Mouse (Mus musculus) lung, embryonic 15.5 days (tissue): Measurements from ENCODE around the gene Tex36. TPM values are rescaled to one million over a fixed set of nuclear protein-coding genes. Genes with fewer than 3 reads are reported as not detected.

Experiments used
- ATAC-seq: fragments of 200-750 bp; cut with Nextera tagmentation; 2 replicates; pipeline ENCODE4 v1.8.0; 2017; ENCODE audit warnings: moderate number of reproducible peaks, borderline replicate concordance; ENCODE audit not compliant: low FRiP score, low TSS enrichment; ENCODE audit errors: extremely low read depth
- H3K27ac ChIP-seq: fragments of 300-500 bp; sonication (generic); 2 replicates; pipeline ENCODE4 v1.5.1; 2015; ENCODE audit warnings: moderate library complexity, mild to moderate bottlenecking, inconsistent platforms
- H3K27me3 ChIP-seq: fragments of 300-500 bp; sonication (generic); 2 replicates; pipeline ENCODE4 v1.6.1; 2015; ENCODE audit warnings: inconsistent platforms
- H3K36me3 ChIP-seq: fragments of 300-500 bp; sonication (generic); 2 replicates; pipeline ENCODE4 v1.6.1; 2015; ENCODE audit warnings: inconsistent platforms
- H3K4me1 ChIP-seq: fragments of 300-500 bp; sonication (generic); 2 replicates; pipeline ENCODE4 v1.6.1; 2015; ENCODE audit warnings: inconsistent platforms
- H3K4me2 ChIP-seq: fragments of 300-500 bp; sonication (generic); 2 replicates; pipeline ENCODE4 v1.6.1; 2015; ENCODE audit warnings: inconsistent platforms, mild to moderate bottlenecking, moderate library complexity
- H3K4me3 ChIP-seq: fragments of 300-500 bp; sonication (generic); 2 replicates; pipeline ENCODE4 v1.5.1; 2015; ENCODE audit warnings: mild to moderate bottlenecking, inconsistent platforms
- H3K9ac ChIP-seq: fragments of 300-500 bp; sonication (generic); 2 replicates; pipeline ENCODE4 v1.6.1; 2015; ENCODE audit warnings: inconsistent platforms
- H3K9me3 ChIP-seq: fragments of 300-500 bp; sonication (generic); 2 replicates; pipeline ENCODE4 v1.6.1; 2016; ENCODE audit warnings: inconsistent platforms
- WGBS: fragments of 180-500 bp; shearing (Covaris S2); methylation state at CpG from one replicate; pipeline ENCODE4 v1.1.7; 2015; 5-methylcytosine and 5-hydroxymethylcytosine counted together
- polyA plus RNA-seq: library from polyadenylated mRNA; unstranded; fragments of >200 nt; fragmentation: Nextera tagmentation; extraction: Ambion mirVana; gene quantifications from 2 replicates; pipeline ENCODE4 v1.2.1, GENCODE M21; 2015

The Tex36 gene
- polyA plus RNA-seq, 1 experiment from 2014 or later = not detected

DNA sequence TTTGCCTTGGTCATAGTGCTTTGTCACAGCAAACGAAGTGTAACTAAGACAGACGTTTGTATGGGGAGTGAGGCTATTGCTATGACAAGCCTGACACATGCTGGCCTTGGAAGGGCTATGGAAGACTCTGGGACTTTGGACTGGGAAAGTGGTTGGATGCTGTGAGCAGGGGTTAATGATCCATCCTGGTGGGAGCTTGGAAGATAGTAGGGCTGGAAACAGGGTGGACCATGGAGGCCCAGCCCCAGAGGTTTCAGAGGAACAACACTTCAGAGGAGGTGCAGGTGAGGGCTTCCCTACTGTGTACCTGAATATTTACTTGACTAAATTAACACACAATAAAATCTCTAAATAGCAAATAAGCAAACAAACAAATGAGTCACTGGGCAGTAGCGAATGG is 56.3 kb downstream of the Tex36 start:
- Histone ChIP-seq H3K4me1 (no peaks in the 10 kb centered on the region), H3K36me3 (no peaks in the 10 kb centered on the region), H3K4me3 (no peak overlapping the region), H3K9ac (no peak overlapping the region), H3K27ac (no peak overlapping the region), H3K9me3 (no peaks in the 10 kb centered on the region), H3K27me3 (no peaks in the 10 kb centered on the region), H3K4me2 (no peak overlapping the region)
- WGBS = 79% methylated on average over 3 of the region's 3 CpGs
- no peak for ATAC-seq

DNA sequence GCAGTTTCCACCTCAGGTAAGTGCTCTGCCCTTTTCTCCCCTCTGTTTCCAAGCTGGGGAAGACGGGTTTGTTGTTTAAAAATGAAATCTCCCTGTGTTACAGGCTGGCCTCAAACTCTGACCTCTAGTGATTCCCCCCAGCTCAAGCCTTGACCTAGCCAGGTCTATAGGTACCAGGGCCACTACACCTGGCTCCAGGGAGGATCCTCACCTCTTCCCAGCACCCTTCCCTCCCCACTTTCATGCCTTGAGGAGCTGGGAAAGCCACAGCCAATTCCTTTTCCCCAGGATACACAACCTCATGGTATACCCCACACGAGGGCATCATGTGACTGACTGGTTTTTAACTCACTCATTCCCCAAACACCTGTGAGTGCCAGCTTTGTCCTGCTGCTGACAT is 57.0 kb downstream of the Tex36 start:
- no peak overlapping the region for H3K9ac ChIP-seq
- no peaks in the 10 kb centered on the region for H3K36me3 ChIP-seq
- no peak for ATAC-seq
- no peak overlapping the region for H3K27ac ChIP-seq
- no peaks in the 10 kb centered on the region for H3K4me1 ChIP-seq
- H3K4me3 ChIP-seq = no peak overlapping the region
- no peaks in the 10 kb centered on the region for H3K9me3 ChIP-seq
- 60% methylated on average over 2 of the region's 2 CpGs for WGBS
- H3K4me2 ChIP-seq = no peak overlapping the region
- no peaks in the 10 kb centered on the region for H3K27me3 ChIP-seq

GRCm38 (mm10) chr7:133543131-133543530 is 58.8 kb downstream of the Tex36 start:
- WGBS = 88% methylated on average over 4 of the region's 4 CpGs
- Histone ChIP-seq H3K27me3 (no peaks in the 10 kb centered on the region), H3K36me3 (no peaks in the 10 kb centered on the region), H3K4me2 (no peak overlapping the region), H3K4me1 (no peaks in the 10 kb centered on the region), H3K9me3 (no peaks in the 10 kb centered on the region), H3K9ac (no peak overlapping the region), H3K27ac (no peak overlapping the region), H3K4me3 (no peak overlapping the region)
- ATAC-seq = no peak

GRCm38 (mm10) chr7:133537366-133537765 is 64.6 kb downstream of the Tex36 start:
- 66% methylated on average over 4 of the region's 4 CpGs for WGBS
- Histone ChIP-seq H3K4me1 (no peaks in the 10 kb centered on the region), H3K4me3 (no peak overlapping the region), H3K4me2 (no peak overlapping the region), H3K36me3 (no peaks in the 10 kb centered on the region), H3K9ac (no peak overlapping the region), H3K27ac (no peak overlapping the region), H3K9me3 (no peaks in the 10 kb centered on the region), H3K27me3 (no peaks in the 10 kb centered on the region)
- ATAC-seq = no peak

Other genes starting within 250 kb of the Tex36 start
- gene Edrf1, start 35.4 kb upstream of the Tex36 start, polyA plus RNA-seq = 18.6 and 18.9 TPM in 2 replicates
- gene Mmp21, start 77.9 kb upstream of the Tex36 start, polyA plus RNA-seq = 0.07 and 0.10 TPM in 2 replicates
- 169 and 172 TPM in 2 replicates for gene Bccip, start 107.2 kb upstream of the Tex36 start, polyA plus RNA-seq
- gene Uros, start 107.9 kb upstream of the Tex36 start, polyA plus RNA-seq = 27.8 and 28.9 TPM in 2 replicates
- gene Fank1, start 174.7 kb upstream of the Tex36 start, polyA plus RNA-seq = 1.5 and 1.7 TPM in 2 replicates
- gene Dhx32, start 180.6 kb upstream of the Tex36 start, polyA plus RNA-seq = 26.4 and 27.7 TPM in 2 replicates